Mouse (Mus musculus): Measurements from ENCODE around the gene Olfr126.

- TF ChIP-seq MYC (IDR thresholded peaks at IDR 0.05; ENCODE audit: low read depth, low read length) (no peak), HCFC1 (IDR thresholded peaks at IDR 0.05; ENCODE audit: low read depth, low read length) (no peak), CTCF (IDR thresholded peaks at IDR 0.05 in 2 of 3, conservative IDR thresholded peaks at IDR 0.05 in 1 of 3; ENCODE audit: control insufficient read depth in 1 of 3, insufficient read depth in 1 of 3, low read depth in 2 of 3, low read length in 3 of 3, poor library complexity in 1 of 3, severe bottlenecking in 1 of 3) (no peak), POLR2A (IDR thresholded peaks at IDR 0.05; ENCODE audit: control insufficient read depth in 1 of 2, insufficient read depth in 1 of 2, low read depth in 1 of 2, low read length in 2 of 2, poor library complexity in 1 of 2) (no peak)
Measured at GRCm38 (mm10) chr17:37900137-37900536, 52.9 kb downstream of the Olfr126 start, which contains the start of gene Olfr127.

All from MEL (cell line).